Mouse (Mus musculus) limb, embryonic 14.5 days (tissue): ENCODE measurements around the gene Grm2. TPM values are rescaled to one million over a fixed set of nuclear protein-coding genes. Genes with fewer than 3 reads are reported as not detected.

Experiments
- ATAC-seq: fragments of 200-750 bp; cut with Nextera tagmentation; 2 replicates; pipeline ENCODE4 v1.8.0; 2017; ENCODE audit warnings: low read depth, moderate number of reproducible peaks, moderate TSS enrichment; ENCODE audit not compliant: low FRiP score
- DNase-seq: peaks from one replicate; pipeline ENCODE4 v3.0.0-alpha.2; 2015; ENCODE audit warnings: low spot score
- H3K27ac ChIP-seq: fragments of 300-500 bp; sonication (generic); replicated peaks from 2 replicates; pipeline ENCODE4 v1.5.1; 2014; ENCODE audit warnings: low read depth, mild to moderate bottlenecking, low read length, moderate library complexity, mixed read lengths
- H3K27me3 ChIP-seq: fragments of 300-500 bp; sonication (generic); 2 replicates; pipeline ENCODE4 v1.6.1; 2014; ENCODE audit warnings: low read length, mixed read lengths; ENCODE audit not compliant: control insufficient read depth, insufficient read depth
- H3K36me3 ChIP-seq: fragments of 300-500 bp; sonication (generic); 2 replicates; pipeline ENCODE4 v1.6.1; 2014; ENCODE audit warnings: mild to moderate bottlenecking, low read length, moderate library complexity, mixed read lengths; ENCODE audit not compliant: control insufficient read depth, insufficient read depth
- H3K4me1 ChIP-seq: fragments of 300-500 bp; sonication (generic); 2 replicates; pipeline ENCODE4 v1.6.1; 2014; ENCODE audit warnings: antibody characterized with exemption, low read length, mixed read lengths; ENCODE audit not compliant: control insufficient read depth, insufficient read depth
- H3K4me2 ChIP-seq: fragments of 300-500 bp; sonication (generic); replicated peaks from 2 replicates; pipeline ENCODE4 v1.6.1; 2014; ENCODE audit warnings: low read depth, mild to moderate bottlenecking, low read length, moderate library complexity; ENCODE audit not compliant: severe bottlenecking
- H3K4me3 ChIP-seq: fragments of 300-500 bp; sonication (generic); replicated peaks from 2 replicates; pipeline ENCODE4 v1.5.1; 2014; ENCODE audit warnings: low read length
- H3K9ac ChIP-seq: fragments of 300-500 bp; sonication (generic); 2 replicates; pipeline ENCODE4 v1.6.1; 2014; ENCODE audit warnings: mild to moderate bottlenecking, low read depth, low read length, moderate library complexity; ENCODE audit not compliant: severe bottlenecking
- H3K9me3 ChIP-seq: fragments of 300-500 bp; sonication (generic); 2 replicates; pipeline ENCODE4 v1.6.1; 2016; ENCODE audit warnings: low read length; ENCODE audit not compliant: control insufficient read depth
- POLR2A ChIP-seq: fragments of 200-500 bp; IDR thresholded peaks from 2 replicates; pipeline ENCODE4 v1.8.0; 2012; ENCODE audit warnings: inconsistent platforms, mild to moderate bottlenecking, moderate library complexity, borderline replicate concordance; ENCODE audit not compliant: insufficient read depth, insufficient read length; ENCODE audit errors: extremely low read depth
- WGBS: fragments of 180-500 bp; shearing (Covaris S2); extraction: QIAGEN DNeasy Blood & Tissue Kit; methylation state at CpG from one replicate; pipeline ENCODE4 v1.1.7; 2014; 5-methylcytosine and 5-hydroxymethylcytosine counted together
- polyA plus RNA-seq, 2 experiments: library from polyadenylated mRNA; depleted of rRNA in 1 of 2; stranded (reverse) in 1 of 2; unstranded in 1 of 2; fragments of >200 nt; fragmentation: Nextera tagmentation in 1 of 2; extraction: Ambion mirVana in 1 of 2; gene quantifications; 2 replicates each; pipeline versions ENCODE4 v1.2.1 to v1.2.3; 2012 to 2014

The Grm2 gene
- polyA plus RNA-seq, 2 experiments, result 0.06 TPM; not detected in 1

DNA sequence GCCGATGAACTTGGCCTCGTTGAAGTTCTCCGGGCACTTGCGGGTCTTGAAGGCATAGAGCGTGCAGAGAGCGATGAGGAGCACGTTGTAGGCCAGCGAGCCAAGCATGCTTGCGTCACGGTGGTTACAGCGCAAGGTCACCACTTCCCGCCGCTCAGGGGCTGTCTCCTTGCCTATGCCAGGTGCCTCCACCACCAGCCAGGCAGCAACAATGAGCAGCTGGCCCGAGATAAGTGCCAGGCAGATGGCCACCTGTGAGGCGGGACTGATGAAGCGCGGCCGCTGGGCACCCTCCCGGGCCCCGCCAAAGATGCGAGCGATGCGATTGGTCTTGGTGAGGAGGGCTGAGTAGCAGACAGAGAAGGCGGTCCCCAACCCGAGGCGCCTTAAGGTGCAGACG is 8.7 kb downstream of the Grm2 start:
- Histone ChIP-seq H3K36me3 (no peaks in the 10 kb centered on the region), H3K27me3 (no peaks in the 10 kb centered on the region), H3K9me3 (no peaks in the 10 kb centered on the region), H3K4me2 (no peak overlapping the region), H3K9ac (no peak overlapping the region), H3K4me3 (no peak overlapping the region), H3K4me1 (no peaks in the 10 kb centered on the region), H3K27ac (no peak overlapping the region)
- no peak for ATAC-seq
- WGBS, result 73% methylated on average over 26 of the region's 27 CpGs
- DNase-seq, result no peak
- no peak for TF ChIP-seq POLR2A

DNA sequence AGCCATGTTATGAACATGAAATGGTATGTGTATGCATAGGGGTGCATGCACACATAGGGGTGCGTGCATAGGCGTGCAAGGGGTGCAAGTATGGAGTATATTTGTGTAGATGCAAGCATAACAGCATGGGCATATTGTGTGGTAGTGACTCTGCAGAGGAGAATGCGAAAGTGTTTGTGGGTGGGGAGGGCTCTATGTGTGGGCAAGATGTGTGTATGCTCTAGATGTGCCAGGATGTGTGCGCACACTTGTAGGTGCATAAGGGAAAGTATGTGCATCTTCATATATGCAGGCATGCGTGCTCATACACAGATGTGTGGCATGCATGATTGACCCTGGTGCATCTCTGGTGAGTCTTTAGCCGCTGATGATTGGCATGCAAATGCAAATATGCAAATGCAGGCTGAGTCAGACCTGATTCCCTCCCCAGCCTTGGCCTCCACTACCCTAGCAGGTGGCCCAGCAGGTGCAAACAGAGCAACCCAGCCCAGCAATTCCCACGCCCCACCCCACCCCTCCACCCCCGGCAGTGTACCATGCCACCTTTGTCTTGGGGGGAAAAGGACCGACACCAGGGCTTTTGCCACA is 10.1 kb downstream of the Grm2 start:
- ATAC-seq, result no peak

DNA sequence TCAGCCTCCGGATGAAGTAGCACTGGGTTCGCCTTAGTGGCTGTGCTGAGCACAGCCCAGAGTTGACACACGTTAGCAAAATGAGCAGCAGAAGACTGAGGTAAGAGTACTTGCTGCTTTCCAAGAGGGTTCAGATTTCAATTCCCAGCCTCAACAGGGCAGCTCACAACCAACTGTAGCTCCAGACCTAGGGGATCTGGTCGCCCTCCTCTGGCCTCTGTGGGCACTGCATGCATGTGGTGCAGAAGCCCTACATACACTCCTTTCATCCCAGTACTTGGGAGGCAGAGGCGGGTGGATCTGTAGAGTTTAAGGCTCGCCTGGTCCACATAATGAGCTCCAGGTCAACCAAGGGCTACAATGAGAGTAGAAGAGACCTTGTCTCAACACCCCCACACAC is 12.1 kb downstream of the Grm2 start:
- Histone ChIP-seq H3K27me3 (no peaks in the 10 kb centered on the region), H3K27ac (no peak overlapping the region), H3K4me1 (no peaks in the 10 kb centered on the region), H3K4me2 (no peak overlapping the region), H3K4me3 (no peak overlapping the region), H3K9ac (no peak overlapping the region), H3K36me3 (no peaks in the 10 kb centered on the region), H3K9me3 (no peaks in the 10 kb centered on the region)
- ATAC-seq (no peak), DNase-seq (no peak)
- WGBS, result 57% methylated on average over 6 of the region's 6 CpGs
- TF ChIP-seq POLR2A, result no peak

More for the DNA sequence above, 10.1 kb downstream of the Grm2 start:
- no peak overlapping the region for H3K9ac ChIP-seq
- no peaks in the 10 kb centered on the region for H3K36me3 ChIP-seq
- no peaks in the 10 kb centered on the region for H3K9me3 ChIP-seq
- H3K27ac ChIP-seq, result no peak overlapping the region
- H3K4me3 ChIP-seq, result no peak overlapping the region
- no peak for TF ChIP-seq POLR2A
- H3K27me3 ChIP-seq, result no peaks in the 10 kb centered on the region
- no peak overlapping the region for H3K4me2 ChIP-seq
- WGBS, result 77% methylated on average over 9 of the region's 9 CpGs
- no peak for DNase-seq
- no peaks in the 10 kb centered on the region for H3K4me1 ChIP-seq

DNA sequence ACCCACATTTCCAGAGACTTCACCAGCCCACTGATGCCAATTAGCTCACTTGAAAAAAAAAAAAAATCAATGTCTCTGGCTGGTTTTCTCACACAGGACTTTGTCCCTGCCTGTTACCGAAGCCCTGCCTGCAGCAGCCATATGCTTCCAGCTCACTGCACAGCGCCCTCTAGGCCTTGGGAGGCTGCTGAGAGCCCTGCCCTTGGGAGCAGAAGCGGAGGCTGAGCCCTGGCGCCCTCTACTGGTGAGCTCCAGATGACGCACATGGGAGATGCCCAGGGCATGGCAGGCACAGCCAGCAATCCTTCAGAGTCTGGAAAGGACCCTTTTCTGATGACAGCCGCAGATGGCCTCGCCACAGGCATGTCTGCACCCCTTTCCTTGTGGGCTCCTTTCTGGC is 12.8 kb downstream of the Grm2 start:
- no peak overlapping the region for H3K4me2 ChIP-seq
- WGBS, result 31% methylated on average over 7 of the region's 7 CpGs

DNA sequence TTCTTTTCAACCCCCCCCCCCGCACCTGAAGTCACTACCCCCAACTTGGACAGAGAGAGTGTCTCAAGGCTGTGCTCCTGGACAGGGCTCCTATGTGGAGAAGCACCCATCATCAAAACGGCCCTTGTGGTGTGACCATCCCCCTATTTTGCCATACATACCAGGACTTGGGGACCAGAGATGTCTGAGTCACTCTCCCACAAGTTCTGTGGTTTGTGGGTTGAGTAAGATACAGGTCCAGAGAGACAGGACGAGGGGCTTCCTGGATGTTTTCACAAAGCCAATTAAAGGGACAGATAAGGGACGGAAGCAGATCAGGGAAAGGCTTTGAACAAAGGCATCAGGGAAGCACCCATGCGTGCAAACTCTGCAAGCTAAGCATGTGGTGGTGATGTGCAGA is 14.5 kb downstream of the Grm2 start:
- no peak for ATAC-seq
- H3K9ac ChIP-seq, result no peak overlapping the region
- WGBS, result 62% methylated on average over 5 of the region's 5 CpGs

More for the DNA sequence above, 12.8 kb downstream of the Grm2 start:
- Histone ChIP-seq H3K36me3 (no peaks in the 10 kb centered on the region), H3K27ac (no peak overlapping the region), H3K27me3 (no peaks in the 10 kb centered on the region), H3K4me3 (no peak overlapping the region), H3K9ac (no peak overlapping the region), H3K9me3 (no peaks in the 10 kb centered on the region), H3K4me1 (no peaks in the 10 kb centered on the region)
- peak; percentile 25 for DNase-seq
- no peak for TF ChIP-seq POLR2A
- ATAC-seq, result no peak

More for the DNA sequence above, 14.5 kb downstream of the Grm2 start:
- no peak for DNase-seq
- Histone ChIP-seq H3K36me3 (no peaks in the 10 kb centered on the region), H3K4me1 (no peaks in the 10 kb centered on the region), H3K4me3 (no peak overlapping the region), H3K9me3 (no peaks in the 10 kb centered on the region), H3K4me2 (no peak overlapping the region), H3K27me3 (no peaks in the 10 kb centered on the region), H3K27ac (no peak overlapping the region)
- TF ChIP-seq POLR2A, result no peak
